Mouse (Mus musculus) heart, embryonic 12.5 days (tissue): ENCODE data around the gene Lrp8. TPM values are rescaled to one million over a fixed set of nuclear protein-coding genes. Genes with fewer than 3 reads are reported as not detected.

Experiments
- ATAC-seq: fragments of 200-750 bp; cut with Nextera tagmentation; 2 replicates; pipeline ENCODE4 v1.8.0; 2017; ENCODE audit warnings: moderate TSS enrichment, moderate library complexity; ENCODE audit not compliant: insufficient number of reproducible peaks, low FRiP score
- H3K27ac ChIP-seq: fragments of 300-500 bp; sonication (generic); 2 replicates; pipeline ENCODE4 v1.5.1; 2016; ENCODE audit warnings: mild to moderate bottlenecking, moderate library complexity; ENCODE audit not compliant: poor library complexity, severe bottlenecking
- H3K27me3 ChIP-seq: fragments of 300-500 bp; sonication (generic); replicated peaks from 2 replicates; pipeline ENCODE4 v1.6.1; 2016; ENCODE audit warnings: mild to moderate bottlenecking, moderate library complexity
- H3K36me3 ChIP-seq: fragments of 300-500 bp; sonication (generic); 2 replicates; pipeline ENCODE4 v1.6.1; 2016; ENCODE audit warnings: mild to moderate bottlenecking, moderate library complexity
- H3K4me1 ChIP-seq: fragments of 300-500 bp; sonication (generic); replicated peaks from 2 replicates; pipeline ENCODE4 v1.6.1; 2016; ENCODE audit warnings: mild to moderate bottlenecking
- H3K4me2 ChIP-seq: fragments of 300-500 bp; sonication (generic); 2 replicates; pipeline ENCODE4 v1.6.1; 2016; ENCODE audit warnings: mild to moderate bottlenecking, moderate library complexity
- H3K4me3 ChIP-seq: fragments of 300-500 bp; sonication (generic); 2 replicates; pipeline ENCODE4 v1.5.1; 2016; ENCODE audit warnings: mild to moderate bottlenecking
- H3K9ac ChIP-seq: fragments of 300-500 bp; sonication (generic); 2 replicates; pipeline ENCODE4 v1.6.1; 2016; ENCODE audit warnings: mild to moderate bottlenecking, moderate library complexity
- H3K9me3 ChIP-seq: fragments of 300-500 bp; sonication (generic); replicated peaks from 2 replicates; pipeline ENCODE4 v1.6.1; 2016; ENCODE audit warnings: mild to moderate bottlenecking, moderate library complexity
- WGBS: fragments of 180-500 bp; shearing (Covaris S2); methylation state at CpG from one replicate; pipeline ENCODE4 v1.1.7; 2016; 5-methylcytosine and 5-hydroxymethylcytosine counted together
- polyA plus RNA-seq: library from polyadenylated mRNA; unstranded; fragments of >200 nt; fragmentation: Nextera tagmentation; extraction: Ambion mirVana; gene quantifications from 2 replicates; pipeline ENCODE4 v1.2.1, GENCODE M21; 2016

Gene Lrp8
- polyA plus RNA-seq, 1 experiment from 2014 or later = 1.9 TPM

DNA sequence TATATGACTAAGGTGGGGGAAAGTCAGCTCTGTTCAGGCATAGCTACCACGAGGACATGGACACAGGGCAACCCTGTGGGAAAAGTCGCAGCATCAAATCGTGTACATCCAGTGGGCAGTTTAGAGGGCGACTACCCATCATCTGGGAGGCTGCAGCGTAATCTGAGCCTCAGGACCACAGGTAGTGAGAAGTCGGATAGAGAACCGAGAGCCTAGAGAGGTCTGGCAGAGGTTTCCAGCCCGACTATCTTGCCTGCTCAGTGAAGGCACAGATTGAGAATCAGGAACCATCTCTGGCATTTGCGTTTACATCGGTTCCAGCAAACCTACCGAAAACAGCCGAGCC lies 87.3 kb downstream of the Lrp8 start:
- H3K9me3 ChIP-seq = no peaks in the 10 kb centered on the region
- ATAC-seq = peak; percentile 29
- H3K4me1 ChIP-seq = peaks cover 14% of the 10 kb centered on the region; the same call in 1 of the 2 replicates
- H3K4me3 ChIP-seq = peak overlapping the region; percentile 60
- H3K27me3 ChIP-seq = no peaks in the 10 kb centered on the region
- peaks cover 53% of the 10 kb centered on the region for H3K36me3 ChIP-seq
- peak overlapping the region; percentile 87 for H3K27ac ChIP-seq
- H3K9ac ChIP-seq = peak overlapping the region; percentile 76
- peak overlapping the region; percentile 84 for H3K4me2 ChIP-seq
- WGBS = 1% methylated on average over 12 of the region's 12 CpGs

DNA sequence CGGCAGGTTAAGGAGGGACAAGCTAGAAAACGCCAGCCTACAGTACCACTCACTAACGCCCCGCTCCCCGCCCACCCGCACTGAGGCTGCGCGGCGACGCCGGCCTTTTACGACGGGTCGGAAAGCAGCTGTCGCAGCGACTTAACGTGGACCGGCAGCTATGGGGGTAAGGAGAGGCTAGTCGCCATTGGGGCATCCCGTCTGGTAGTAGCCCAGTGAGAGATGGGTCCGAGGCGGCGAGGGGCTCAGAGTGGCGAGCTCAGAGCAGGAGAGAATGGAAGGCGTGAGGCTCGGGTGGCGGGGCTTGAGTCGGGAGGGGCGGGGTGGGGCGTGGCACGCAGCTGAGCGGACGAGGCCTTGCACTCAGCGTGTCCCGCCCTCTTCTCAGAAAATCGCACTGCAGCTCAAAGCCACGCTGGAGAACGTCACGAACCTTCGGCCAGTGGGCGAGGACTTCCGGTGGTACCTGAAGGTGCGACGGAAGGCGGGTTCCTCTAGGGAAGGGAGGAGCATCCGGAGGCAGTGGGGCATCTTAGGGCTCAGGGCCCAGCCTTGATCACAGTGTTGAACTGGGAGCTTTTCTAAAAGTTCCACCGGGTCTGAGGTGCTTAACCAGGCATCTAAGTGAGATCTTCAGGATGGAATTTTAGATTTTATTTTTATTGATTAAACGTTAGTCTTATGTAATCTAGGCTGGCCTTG lies 87.8 kb downstream of the Lrp8 start, which contains the start of gene 0610037L13Rik:
TSS of gene 0610037L13Rik (plus strand) at position 83 of the 702 bp plus-strand sequence.
- Histone ChIP-seq H3K4me2 (peak within 1 kb of the TSS; percentile 84), H3K4me1 (peaks cover 14% of the 10 kb centered on the region; the same call in 1 of the 2 replicates), H3K27me3 (no peaks in the 10 kb centered on the region), H3K4me3 (peak within 1 kb of the TSS; percentile 60), H3K9ac (peak within 1 kb of the TSS; percentile 76), H3K9me3 (no peaks in the 10 kb centered on the region), H3K27ac (peak within 1 kb of the TSS; percentile 87), H3K36me3 (peaks cover 53% of the 10 kb centered on the region)
- peak; percentile 94 for ATAC-seq
- WGBS = under 1% methylated on average over 45 of the region's 48 CpGs

DNA sequence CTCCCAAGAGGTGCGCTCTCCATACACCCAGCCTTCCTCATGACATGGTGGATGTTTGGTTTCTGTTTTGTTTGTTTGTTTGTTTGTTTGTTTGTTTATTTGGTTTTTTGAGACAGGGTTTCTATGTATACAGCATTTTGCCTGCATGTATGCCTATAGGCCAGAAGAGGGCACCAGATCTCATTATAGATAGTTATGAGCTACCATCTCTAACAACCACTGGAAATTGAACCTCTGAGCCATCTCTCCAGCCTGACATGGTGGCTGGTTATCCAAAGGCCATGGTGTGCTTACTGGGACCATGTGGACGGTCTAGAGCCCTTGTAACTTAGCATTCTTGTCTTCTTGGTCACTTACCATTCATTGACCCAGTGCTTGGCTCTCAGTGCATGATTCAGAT lies 90.6 kb downstream of the Lrp8 start:
- no peak overlapping the region for H3K27ac ChIP-seq
- no peak overlapping the region for H3K4me3 ChIP-seq
- H3K36me3 ChIP-seq = peaks cover 57% of the 10 kb centered on the region
- H3K27me3 ChIP-seq = no peaks in the 10 kb centered on the region
- no peaks in the 10 kb centered on the region for H3K9me3 ChIP-seq
- WGBS = 80% methylated on average over 2 of the region's 2 CpGs
- H3K4me1 ChIP-seq = peaks cover 14% of the 10 kb centered on the region; the same call in 1 of the 2 replicates
- no peak overlapping the region for H3K4me2 ChIP-seq
- ATAC-seq = no peak
- no peak overlapping the region for H3K9ac ChIP-seq

DNA sequence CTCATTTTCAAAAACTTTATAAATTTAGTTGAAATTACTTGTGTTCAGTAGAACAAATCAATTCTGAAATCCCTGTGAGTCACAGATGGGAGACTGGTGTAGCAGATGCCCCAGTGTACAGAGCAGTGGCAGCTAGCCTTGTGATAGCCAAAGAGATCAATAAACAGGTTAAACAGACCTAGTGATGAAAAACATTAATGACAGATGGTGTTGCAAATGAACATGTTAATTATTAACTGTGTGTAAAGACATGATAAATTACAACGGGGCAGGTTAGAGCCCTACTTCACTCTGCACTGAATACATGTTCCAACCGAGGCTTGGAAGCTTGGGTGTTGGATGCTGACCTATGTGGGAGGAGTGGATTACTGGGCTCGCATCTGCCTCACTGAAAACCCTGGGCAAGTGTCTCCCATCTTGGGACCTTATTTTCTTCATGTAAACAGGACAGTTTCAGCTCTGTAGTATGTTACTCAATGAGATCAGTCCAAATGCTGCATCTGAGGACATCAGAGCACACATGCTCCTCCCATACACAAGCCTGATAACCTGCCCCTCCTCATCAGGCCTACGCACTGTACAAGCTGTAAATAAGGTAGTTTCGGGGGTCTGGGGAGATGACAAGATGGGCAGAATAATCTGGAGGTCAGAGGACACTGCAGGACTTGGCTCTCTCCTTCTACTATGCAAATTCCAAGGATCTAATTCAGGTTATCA lies 97.3 kb downstream of the Lrp8 start:
- no peak for ATAC-seq
- Histone ChIP-seq H3K27me3 (no peaks in the 10 kb centered on the region), H3K9me3 (no peaks in the 10 kb centered on the region), H3K27ac (no peak overlapping the region), H3K4me2 (no peak overlapping the region), H3K36me3 (peaks cover 53% of the 10 kb centered on the region), H3K4me3 (no peak overlapping the region), H3K9ac (no peak overlapping the region), H3K4me1 (0 out of 2 replicates have a peak, but pooled peaks cover 3% of the 10 kb centered on the region)
- 81% methylated on average over 5 of the region's 5 CpGs for WGBS

DNA sequence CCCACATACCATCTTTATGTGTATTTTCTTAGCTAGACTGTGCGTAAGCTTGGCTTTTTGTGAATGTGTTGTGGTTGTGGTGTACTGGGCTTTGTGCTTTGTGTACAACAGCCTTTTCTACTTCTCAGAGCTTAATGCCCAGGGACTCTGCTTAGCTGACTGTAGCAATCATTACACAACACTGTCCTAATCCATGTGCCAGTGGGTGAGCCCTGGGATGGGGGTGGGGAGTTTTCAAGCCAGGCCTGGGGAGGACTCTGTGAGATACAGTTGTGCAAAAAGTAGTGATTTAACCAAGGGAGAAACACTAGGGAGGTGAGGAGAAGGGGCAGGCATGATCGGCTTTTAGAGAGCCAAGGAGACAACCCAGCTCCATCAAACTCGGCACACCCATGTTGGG lies 98.1 kb downstream of the Lrp8 start:
- Histone ChIP-seq H3K9me3 (no peaks in the 10 kb centered on the region), H3K4me3 (no peak overlapping the region), H3K4me1 (0 out of 2 replicates have a peak, but pooled peaks cover 3% of the 10 kb centered on the region), H3K36me3 (peaks cover 53% of the 10 kb centered on the region), H3K9ac (no peak overlapping the region), H3K27me3 (no peaks in the 10 kb centered on the region), H3K27ac (no peak overlapping the region), H3K4me2 (no peak overlapping the region)
- WGBS = 87% methylated on average over 3 of the region's 3 CpGs
- ATAC-seq = no peak

DNA sequence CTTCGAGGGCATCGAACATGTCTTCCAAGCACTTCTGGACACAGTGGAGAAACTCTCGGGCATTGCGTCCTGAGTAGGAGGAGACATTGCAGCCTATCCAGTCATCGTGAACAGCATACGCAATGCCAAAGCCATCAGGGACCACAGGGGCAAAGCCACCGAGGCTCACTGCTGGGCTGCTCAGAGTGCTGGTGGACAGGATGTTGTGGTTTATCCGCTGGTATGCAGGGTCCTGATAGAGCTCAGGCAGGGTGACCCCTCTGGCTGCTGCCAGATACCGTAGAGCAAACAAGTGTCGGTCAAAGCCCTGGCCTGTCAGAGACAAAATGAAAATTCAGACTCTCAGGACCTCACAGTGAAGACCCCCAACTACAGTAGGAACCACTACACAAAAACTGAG lies 102.2 kb downstream of the Lrp8 start:
- WGBS = 65% methylated on average over 10 of the region's 10 CpGs
- H3K4me1 ChIP-seq = 0 out of 2 replicates have a peak, but pooled peaks cover 3% of the 10 kb centered on the region
- H3K27me3 ChIP-seq = no peaks in the 10 kb centered on the region
- H3K9ac ChIP-seq = no peak overlapping the region
- H3K9me3 ChIP-seq = no peaks in the 10 kb centered on the region
- no peak overlapping the region for H3K4me3 ChIP-seq
- no peak overlapping the region for H3K27ac ChIP-seq
- peaks cover 46% of the 10 kb centered on the region for H3K36me3 ChIP-seq
- ATAC-seq = no peak
- H3K4me2 ChIP-seq = no peak overlapping the region

DNA sequence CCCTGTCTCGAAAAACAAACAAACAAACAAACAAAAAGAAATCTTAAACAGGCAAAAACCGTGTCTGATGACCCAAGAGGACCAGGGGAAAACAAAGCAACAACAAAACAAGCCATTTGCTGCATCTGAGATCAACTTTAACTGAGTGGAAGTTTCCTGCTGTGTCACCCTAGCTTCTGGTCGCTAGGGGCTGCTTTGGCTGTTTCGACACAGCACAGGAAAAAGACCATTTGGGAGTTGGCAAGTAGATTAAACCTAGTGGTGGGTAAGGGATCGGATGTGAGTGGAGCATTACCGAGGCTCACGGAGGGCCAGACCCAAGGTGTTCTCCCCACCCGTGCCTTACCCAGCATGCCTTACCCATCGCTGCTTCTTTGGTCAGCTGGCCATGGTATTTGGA lies 104.5 kb downstream of the Lrp8 start:
- H3K27ac ChIP-seq = no peak overlapping the region
- WGBS = 84% methylated on average over 9 of the region's 9 CpGs
- H3K36me3 ChIP-seq = peaks cover 66% of the 10 kb centered on the region
- no peak for ATAC-seq
- no peaks in the 10 kb centered on the region for H3K9me3 ChIP-seq
- H3K9ac ChIP-seq = no peak overlapping the region
- no peak overlapping the region for H3K4me2 ChIP-seq
- no peak overlapping the region for H3K4me3 ChIP-seq
- H3K27me3 ChIP-seq = no peaks in the 10 kb centered on the region
- H3K4me1 ChIP-seq = no peaks in the 10 kb centered on the region

DNA sequence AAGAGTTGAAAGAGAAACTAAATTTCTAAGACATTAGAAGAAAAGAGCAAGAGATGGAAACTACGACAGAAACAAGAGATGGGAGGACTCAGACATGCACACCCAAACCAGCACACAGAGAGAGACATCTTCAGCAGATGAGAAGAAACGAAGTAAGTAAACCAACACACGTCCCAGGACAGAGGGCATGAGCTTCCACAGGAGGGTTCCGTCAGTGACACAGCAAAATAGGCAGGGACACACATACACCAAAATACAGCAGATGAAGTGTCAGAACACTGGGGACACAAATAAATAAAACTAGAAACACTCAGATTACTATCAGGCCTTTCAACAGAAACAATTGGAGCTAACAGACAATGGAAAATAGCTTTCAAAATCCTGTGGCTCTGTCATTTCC lies 108.0 kb downstream of the Lrp8 start:
- Histone ChIP-seq H3K27ac (no peak overlapping the region), H3K27me3 (no peaks in the 10 kb centered on the region), H3K9me3 (no peaks in the 10 kb centered on the region), H3K9ac (no peak overlapping the region), H3K4me1 (no peaks in the 10 kb centered on the region), H3K4me2 (no peak overlapping the region), H3K36me3 (peaks cover 72% of the 10 kb centered on the region), H3K4me3 (no peak overlapping the region)
- ATAC-seq = no peak
- WGBS = 81% methylated on average over 4 of the region's 4 CpGs

DNA sequence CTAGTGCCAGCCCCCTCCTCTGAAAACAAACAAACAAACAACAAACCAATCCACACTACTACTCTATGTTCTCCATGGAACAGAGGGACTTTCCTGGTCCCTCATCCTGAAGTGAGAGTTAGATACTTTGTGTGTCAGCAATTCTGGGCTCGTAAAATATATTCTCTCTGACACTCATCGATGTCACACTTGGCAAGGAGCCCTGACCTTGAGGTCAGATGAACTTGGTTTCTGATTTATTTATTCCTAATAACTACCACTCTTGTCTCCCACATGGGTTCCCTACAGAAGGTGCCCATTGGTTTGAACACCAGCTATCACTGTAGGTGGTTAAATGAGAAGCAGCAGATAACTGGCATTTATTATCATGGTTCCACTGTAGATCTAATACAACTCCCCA lies 118.3 kb downstream of the Lrp8 start:
- H3K4me1 ChIP-seq = peaks cover 27% of the 10 kb centered on the region
- H3K9me3 ChIP-seq = no peaks in the 10 kb centered on the region
- 82% methylated on average over 2 of the region's 2 CpGs for WGBS
- H3K4me3 ChIP-seq = no peak overlapping the region
- H3K27ac ChIP-seq = no peak overlapping the region
- ATAC-seq = no peak
- H3K27me3 ChIP-seq = no peaks in the 10 kb centered on the region
- no peaks in the 10 kb centered on the region for H3K36me3 ChIP-seq
- no peak overlapping the region for H3K4me2 ChIP-seq
- no peak overlapping the region for H3K9ac ChIP-seq

DNA sequence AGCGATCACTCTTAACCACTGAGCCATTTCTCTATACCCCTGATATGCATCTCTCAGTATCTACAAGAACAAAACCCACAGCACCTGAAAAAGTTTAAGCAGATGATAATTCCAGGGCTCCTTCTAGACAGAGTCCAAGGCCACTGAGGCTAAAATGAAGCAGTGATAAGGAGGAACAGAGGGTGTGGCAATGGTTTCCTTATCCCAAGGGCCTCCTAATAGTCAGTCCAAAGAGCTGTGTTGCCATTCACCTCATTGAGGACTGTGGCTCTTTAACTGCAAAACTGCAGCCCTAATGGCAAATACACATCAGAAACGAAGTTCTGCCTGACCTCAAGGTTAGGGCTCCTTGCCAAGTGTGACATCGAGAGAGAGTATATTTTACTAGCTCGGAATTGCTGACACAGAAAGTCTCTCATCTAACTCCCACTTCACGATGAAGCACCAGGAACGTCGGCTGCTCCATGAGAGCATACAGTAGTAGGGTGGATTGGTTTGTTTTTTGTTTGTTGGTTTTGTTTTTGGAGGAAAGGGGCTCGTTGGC lies 119.2 kb downstream of the Lrp8 start:
- no peak overlapping the region for H3K27ac ChIP-seq
- no peak for ATAC-seq
- no peak overlapping the region for H3K4me2 ChIP-seq
- H3K4me1 ChIP-seq = peaks cover 27% of the 10 kb centered on the region
- no peaks in the 10 kb centered on the region for H3K27me3 ChIP-seq
- H3K9me3 ChIP-seq = no peaks in the 10 kb centered on the region
- no peak overlapping the region for H3K4me3 ChIP-seq
- 65% methylated on average over 8 of the region's 8 CpGs for WGBS
- no peak overlapping the region for H3K9ac ChIP-seq
- H3K36me3 ChIP-seq = no peaks in the 10 kb centered on the region

DNA sequence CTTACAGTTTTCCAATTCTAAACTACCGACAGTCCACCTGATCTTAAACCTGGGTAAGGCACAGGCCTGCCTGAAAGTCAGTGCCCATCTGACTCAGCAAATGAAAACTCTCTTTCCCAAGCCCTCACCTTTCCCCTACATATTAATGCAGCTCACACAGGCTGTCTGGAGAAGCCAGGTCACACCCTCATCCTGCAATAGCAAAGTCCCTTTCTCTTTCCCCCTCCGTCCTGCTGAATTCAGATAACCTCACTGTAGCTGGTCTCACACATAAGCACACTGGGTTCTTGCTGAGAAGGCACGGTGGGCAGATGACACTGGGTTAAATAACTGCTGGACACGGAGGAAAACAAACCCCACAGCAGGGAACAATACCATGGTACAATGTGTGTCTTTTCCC lies 119.9 kb downstream of the Lrp8 start:
- ATAC-seq = no peak
- Histone ChIP-seq H3K9ac (no peak overlapping the region), H3K9me3 (no peaks in the 10 kb centered on the region)

More for the DNA sequence above, 119.9 kb downstream of the Lrp8 start:
- H3K4me1 ChIP-seq = peaks cover 27% of the 10 kb centered on the region
- no peaks in the 10 kb centered on the region for H3K36me3 ChIP-seq
- H3K27ac ChIP-seq = no peak overlapping the region
- no peaks in the 10 kb centered on the region for H3K27me3 ChIP-seq
- 50% methylated on average over 4 of the region's 4 CpGs for WGBS
- H3K4me2 ChIP-seq = peak overlapping the region; percentile 85
- no peak overlapping the region; the same call in 1 of the 2 replicates for H3K4me3 ChIP-seq
